Mouse (Mus musculus) embryonic facial prominence, embryonic 14.5 days (tissue): Measurements from ENCODE around the gene Uchl5. TPM values are rescaled to one million over a fixed set of nuclear protein-coding genes. Genes with fewer than 3 reads are reported as not detected.

Experiments used
- ATAC-seq: fragments of 200-750 bp; cut with Nextera tagmentation; 2 replicates; pipeline ENCODE4 v1.8.0; 2017; ENCODE audit warnings: low read depth, moderate number of reproducible peaks, moderate TSS enrichment
- DNase-seq: peaks from one replicate; pipeline ENCODE4 v3.0.0-alpha.2; 2015; ENCODE audit warnings: low spot score
- H3K27ac ChIP-seq: fragments of 300-500 bp; sonication (generic); replicated peaks from 2 replicates; pipeline ENCODE4 v1.5.1; 2014; ENCODE audit warnings: low read depth, mild to moderate bottlenecking, low read length, moderate library complexity
- H3K27me3 ChIP-seq: fragments of 300-500 bp; sonication (generic); replicated peaks from 2 replicates; pipeline ENCODE4 v1.6.1; 2014; ENCODE audit warnings: low read length; ENCODE audit not compliant: control insufficient read depth, insufficient read depth
- H3K36me3 ChIP-seq: fragments of 300-500 bp; sonication (generic); 2 replicates; pipeline ENCODE4 v1.6.1; 2014; ENCODE audit warnings: low read length, mixed read lengths; ENCODE audit not compliant: control insufficient read depth, insufficient read depth
- H3K4me1 ChIP-seq: fragments of 300-500 bp; sonication (generic); 2 replicates; pipeline ENCODE4 v1.6.1; 2014; ENCODE audit warnings: antibody characterized with exemption, low read length; ENCODE audit not compliant: control insufficient read depth, insufficient read depth
- H3K4me2 ChIP-seq: fragments of 300-500 bp; sonication (generic); 2 replicates; pipeline ENCODE4 v1.6.1; 2014; ENCODE audit warnings: low read depth, mild to moderate bottlenecking, low read length, moderate library complexity, mixed read lengths
- H3K4me3 ChIP-seq: fragments of 300-500 bp; sonication (generic); 2 replicates; pipeline ENCODE4 v1.5.1; 2014; ENCODE audit warnings: low read depth, mild to moderate bottlenecking, low read length
- H3K9ac ChIP-seq: fragments of 300-500 bp; sonication (generic); 2 replicates; pipeline ENCODE4 v1.6.1; 2014; ENCODE audit warnings: low read depth, mild to moderate bottlenecking, low read length, moderate library complexity, mixed read lengths
- H3K9me3 ChIP-seq: fragments of 300-500 bp; sonication (generic); 2 replicates; pipeline ENCODE4 v1.6.1; 2016; ENCODE audit warnings: low read length; ENCODE audit not compliant: control insufficient read depth
- WGBS: fragments of 180-500 bp; shearing (Covaris S2); extraction: QIAGEN DNeasy Blood & Tissue Kit; methylation state at CpG from one replicate; pipeline ENCODE4 v1.1.7; 2014; 5-methylcytosine and 5-hydroxymethylcytosine counted together
- polyA plus RNA-seq: library from polyadenylated mRNA; unstranded; fragments of >200 nt; fragmentation: Nextera tagmentation; extraction: Ambion mirVana; gene quantifications from 2 replicates; pipeline ENCODE4 v1.2.1, GENCODE M21; 2014

Gene Uchl5
- polyA plus RNA-seq, 1 experiment from 2014 or later: 56.1 TPM

DNA sequence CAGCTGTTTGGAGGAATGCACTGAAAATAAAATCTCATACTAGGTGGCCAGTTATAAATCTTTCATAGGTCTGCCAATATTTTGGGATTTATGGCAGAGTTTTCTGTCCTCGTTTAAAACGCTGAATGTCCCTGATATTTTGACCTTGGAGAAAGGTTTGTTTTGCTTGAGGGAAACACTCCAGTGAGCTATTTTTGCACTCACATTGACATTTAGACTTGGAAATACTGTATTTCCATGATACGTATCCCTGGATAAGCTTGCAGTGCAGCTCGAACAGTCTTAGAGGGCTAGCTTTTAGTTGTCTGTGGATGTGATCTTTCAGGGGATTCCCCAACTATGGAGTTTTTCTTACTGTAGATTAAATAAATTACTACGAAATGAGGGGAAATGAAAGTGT is 78.6 kb downstream of the Uchl5 start:
- ATAC-seq: no peak
- Histone ChIP-seq H3K4me1 (no peaks in the 10 kb centered on the region; the same call in 1 of the 2 replicates), H3K27me3 (no peaks in the 10 kb centered on the region), H3K4me3 (no peak overlapping the region), H3K4me2 (no peak overlapping the region), H3K9me3 (no peaks in the 10 kb centered on the region), H3K9ac (no peak overlapping the region), H3K27ac (no peak overlapping the region), H3K36me3 (no peaks in the 10 kb centered on the region)
- WGBS: 72% methylated on average over 5 of the region's 5 CpGs
- DNase-seq: no peak

Other genes starting within 250 kb of the Uchl5 start
- gene B3galt2, start 136.6 kb upstream of the Uchl5 start, polyA plus RNA-seq: 2.2 and 2.3 TPM in 2 replicates
- 23.7 and 25.7 TPM in 2 replicates for gene Cdc73, start 74.4 kb upstream of the Uchl5 start, polyA plus RNA-seq
- gene Glrx2, start 60.9 kb upstream of the Uchl5 start, polyA plus RNA-seq: 71.6 and 71.7 TPM in 2 replicates
- 17.4 and 19.4 TPM in 2 replicates for gene Trove2, start 204 bp upstream of the Uchl5 start, polyA plus RNA-seq
- 49.2 and 52.4 TPM in 2 replicates for gene Rgs2, start 226.9 kb downstream of the Uchl5 start, polyA plus RNA-seq